Mouse (Mus musculus) small intestine, adult 10 weeks (tissue): ENCODE data around the gene Slitrk2. TPM values are rescaled to one million over a fixed set of nuclear protein-coding genes. Genes with fewer than 3 reads are reported as not detected.

Experiments used
- polyA plus RNA-seq: library from polyadenylated mRNA; stranded (reverse); fragments of 350-450 nt; fragmentation: Illumina TruSeq; extraction: RNeasy Lipid Tissue Mini Kit (QIAGEN cat#74804); gene quantifications from one replicate; pipeline ENCODE4 v1.2.3, GENCODE M21; 2014; ENCODE audit warnings: low replicate concordance

Slitrk2 gene
- 0.07 TPM for polyA plus RNA-seq

DNA sequence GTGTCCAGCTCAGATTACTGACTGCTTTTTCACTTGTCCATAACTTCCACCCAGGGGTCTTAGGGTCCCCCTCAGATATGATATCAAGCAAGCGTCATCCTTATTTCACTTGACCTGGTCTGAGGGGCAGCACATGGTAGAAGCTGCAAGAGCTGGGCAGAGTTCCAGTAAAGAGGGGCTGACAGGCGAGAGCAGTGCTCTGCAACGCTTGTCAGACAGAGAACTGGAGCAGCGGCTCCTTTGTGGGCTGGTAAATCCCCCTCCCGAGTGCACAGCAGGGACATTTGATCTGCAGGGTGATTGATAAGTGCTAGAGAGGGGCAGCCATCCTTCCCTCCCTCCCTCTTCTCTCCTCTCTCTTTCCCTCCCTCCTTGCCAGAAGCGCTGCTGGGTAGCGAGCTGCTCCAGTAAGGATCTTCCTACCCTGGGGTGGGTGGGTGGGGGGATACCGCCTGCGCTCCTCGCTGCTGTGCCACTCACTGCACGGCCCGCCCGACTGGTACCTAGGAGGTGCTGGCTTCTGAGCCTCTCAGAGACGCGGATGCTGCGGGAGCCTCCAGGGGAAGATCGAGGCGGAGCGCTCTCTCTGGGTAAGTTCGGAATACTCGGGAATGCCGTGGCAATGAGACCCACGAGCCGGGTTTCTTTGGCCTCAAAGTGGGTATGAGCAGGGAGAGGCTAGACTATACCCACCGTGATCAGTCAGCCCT lies at the start of gene Slitrk2:
Slitrk2 (plus strand) TSS at position 408 of the 710 bp plus-strand sequence.

